Comparison of ENCODE assay signal across 8 mouse cellular contexts in genomic region chr19:6363091-6363410, GRCm38 (mm10). TPM values are rescaled to one million over a fixed set of nuclear protein-coding genes. Genes with fewer than 3 reads are reported as not detected.
DNase-seq lines count a peak whose midpoint lies in the region; ATAC-seq and TF ChIP-seq lines count a peak whose summit lies in the region.

No protein-coding gene starts in this region.

- peak overlapping the region; percentile 99 for H3K4me3 ChIP-seq in heart, embryonic 15.5 days
- H3K4me3 ChIP-seq in G1E (ENCODE audit: low read depth, low read length), result peak overlapping the region; percentile 97
- peak overlapping the region; percentile 98 for H3K4me3 ChIP-seq in hindbrain, embryonic 12.5 days
- peak overlapping the region; percentile 100 for H3K4me3 ChIP-seq in midbrain, embryonic 12.5 days

- TF ChIP-seq CTCF in G1E (IDR thresholded peaks at IDR 0.05; ENCODE audit: low read depth, low read length), result no peak

- intact Hi-C loops in heart, postnatal 36 days (cut with DNase I), result no loop called here

- no peak for DNase-seq in heart, postnatal 36 days
- no peak for DNase-seq in G1E (ENCODE audit: low spot score)
- DNase-seq in layer of hippocampus, adult 9-10 months (ENCODE audit: low spot score), result no peak
- DNase-seq in right cerebral cortex, postnatal 36 days (ENCODE audit: low spot score in 2 of 2), result no peak
- no peak for DNase-seq in gastrocnemius, postnatal 25 days

- H3K4me1 ChIP-seq in heart, embryonic 15.5 days (replicated peaks), result peaks cover 27% of the 10 kb centered on the region
- H3K4me1 ChIP-seq in G1E (ENCODE audit: insufficient read depth, low read depth, low read length), result peaks cover 29% of the 10 kb centered on the region
- peaks cover 22% of the 10 kb centered on the region for H3K4me1 ChIP-seq in hindbrain, embryonic 12.5 days
- H3K4me1 ChIP-seq in midbrain, embryonic 12.5 days, result peaks cover 30% of the 10 kb centered on the region

- H3K9me3 ChIP-seq in heart, embryonic 15.5 days (replicated peaks), result no peaks in the 10 kb centered on the region
- H3K9me3 ChIP-seq in G1E (replicated peaks), result no peaks in the 10 kb centered on the region
- no peaks in the 10 kb centered on the region for H3K9me3 ChIP-seq in hindbrain, embryonic 12.5 days (replicated peaks)
- no peaks in the 10 kb centered on the region for H3K9me3 ChIP-seq in midbrain, embryonic 12.5 days

- H3K27me3 ChIP-seq in heart, embryonic 15.5 days, result no peaks in the 10 kb centered on the region
- no peaks in the 10 kb centered on the region for H3K27me3 ChIP-seq in G1E (ENCODE audit: insufficient read depth, low read length)
- no peaks in the 10 kb centered on the region for H3K27me3 ChIP-seq in hindbrain, embryonic 12.5 days
- H3K27me3 ChIP-seq in midbrain, embryonic 12.5 days, result no peaks in the 10 kb centered on the region

- H3K36me3 ChIP-seq in heart, embryonic 15.5 days, result peaks cover 29% of the 10 kb centered on the region
- peaks cover 65% of the 10 kb centered on the region for H3K36me3 ChIP-seq in G1E (replicated peaks)
- peaks cover 32% of the 10 kb centered on the region for H3K36me3 ChIP-seq in hindbrain, embryonic 12.5 days
- H3K36me3 ChIP-seq in midbrain, embryonic 12.5 days, result peaks cover 31% of the 10 kb centered on the region

- WGBS in heart, embryonic 15.5 days, result 2% methylated on average over 11 of the region's 11 CpGs
- 2% methylated on average over 11 of the region's 11 CpGs for WGBS in hindbrain, embryonic 12.5 days
- under 1% methylated on average over 11 of the region's 11 CpGs for WGBS in midbrain, embryonic 12.5 days

- H3K4me2 ChIP-seq in heart, embryonic 15.5 days, result peak overlapping the region; percentile 61
- H3K4me2 ChIP-seq in hindbrain, embryonic 12.5 days (replicated peaks), result peak overlapping the region; percentile 56
- peak overlapping the region; percentile 89 for H3K4me2 ChIP-seq in midbrain, embryonic 12.5 days (replicated peaks)

- ATAC-seq in heart, embryonic 15.5 days (replicated peaks; ENCODE audit: insufficient number of reproducible peaks, insufficient read depth, low FRiP score, low read depth), result no peak
- ATAC-seq in G1E (ENCODE audit: extremely low read depth, insufficient number of reproducible peaks, low FRiP score, poor library complexity, severe bottlenecking), result no peak
- no peak for ATAC-seq in hindbrain, embryonic 12.5 days (ENCODE audit: low FRiP score)
- peak; percentile 5; the same call in 1 of the 2 replicates for ATAC-seq in midbrain, embryonic 12.5 days (ENCODE audit: low FRiP score, low read depth)

- H3K27ac ChIP-seq in heart, embryonic 15.5 days, result peak overlapping the region; percentile 99
- H3K27ac ChIP-seq in hindbrain, embryonic 12.5 days, result peak overlapping the region; percentile 99
- H3K27ac ChIP-seq in midbrain, embryonic 12.5 days (replicated peaks), result peak overlapping the region; percentile 99

- peak overlapping the region; percentile 41 for H3K9ac ChIP-seq in heart, embryonic 15.5 days
- peak overlapping the region; percentile 54 for H3K9ac ChIP-seq in hindbrain, embryonic 12.5 days
- H3K9ac ChIP-seq in midbrain, embryonic 12.5 days (replicated peaks), result peak overlapping the region; percentile 50

RNA-seq across cellular contexts. Expression of gene Sf1, which starts 0.4 kb away (rescaled TPM):
- 79.0 and 98.4 TPM in 2 replicates for polyA plus RNA-seq in heart, embryonic 15.5 days (2015; fragmentation: Nextera tagmentation; extraction: Ambion mirVana)
- 100 to 1,000 TPM in 1 of 2 experiments, 10 to 100 TPM in 1; 89.4 to 101 TPM for total RNA-seq in heart, postnatal 36 days (2021)
- total RNA-seq in G1E (2014; fragmentation: Nextera tagmentation) (511 and 574 TPM in 2 replicates), G1E (2017) (96.0 and 104 TPM in 2 replicates)
- polyA plus RNA-seq in G1E (2012), result 1,720 and 2,369 TPM in 2 replicates
- 168 and 176 TPM in 2 replicates for polyA plus RNA-seq in hindbrain, embryonic 12.5 days (2016; fragmentation: Nextera tagmentation; extraction: Ambion mirVana)
- 193 and 205 TPM in 2 replicates for polyA plus RNA-seq in midbrain, embryonic 12.5 days (2016; fragmentation: Nextera tagmentation; extraction: Ambion mirVana)
- total RNA-seq in gastrocnemius, postnatal 25 days (2021), result 10 to 100 TPM; 65.5 to 75.2 TPM

RNA-seq across cellular contexts. Expression of gene Pygm, which starts 21.1 kb away (rescaled TPM):
- 282 and 297 TPM in 2 replicates for polyA plus RNA-seq in heart, embryonic 15.5 days (2015; fragmentation: Nextera tagmentation; extraction: Ambion mirVana)
- 1,000 to 10,000 TPM; 1,171 to 1,191 TPM for total RNA-seq in heart, postnatal 36 days (2021)
- total RNA-seq in G1E (2014; fragmentation: Nextera tagmentation) (7.1 TPM in 1 of 2 replicates, not detected in the other), G1E (2017) (0.41 and 0.87 TPM in 2 replicates)
- polyA plus RNA-seq in G1E (2012), result 0.13 and 0.14 TPM in 2 replicates
- 1.8 and 3.9 TPM in 2 replicates for polyA plus RNA-seq in hindbrain, embryonic 12.5 days (2016; fragmentation: Nextera tagmentation; extraction: Ambion mirVana)
- polyA plus RNA-seq in midbrain, embryonic 12.5 days (2016; fragmentation: Nextera tagmentation; extraction: Ambion mirVana), result 2.3 and 2.7 TPM in 2 replicates
- 1,000 to 10,000 TPM; 5,552 to 6,904 TPM for total RNA-seq in gastrocnemius, postnatal 25 days (2021)

RNA-seq across cellular contexts. Expression of gene Map4k2, which starts 22.1 kb away (rescaled TPM):
- polyA plus RNA-seq in heart, embryonic 15.5 days (2015; fragmentation: Nextera tagmentation; extraction: Ambion mirVana), result 12.6 and 17.9 TPM in 2 replicates
- 10 to 100 TPM; 36.4 to 56.7 TPM for total RNA-seq in heart, postnatal 36 days (2021)
- total RNA-seq in G1E (2014; fragmentation: Nextera tagmentation) (13.3 and 13.4 TPM in 2 replicates), G1E (2017) (13.2 and 19.4 TPM in 2 replicates)
- 19.3 and 26.6 TPM in 2 replicates for polyA plus RNA-seq in G1E (2012)
- polyA plus RNA-seq in hindbrain, embryonic 12.5 days (2016; fragmentation: Nextera tagmentation; extraction: Ambion mirVana), result 15.0 and 16.0 TPM in 2 replicates
- polyA plus RNA-seq in midbrain, embryonic 12.5 days (2016; fragmentation: Nextera tagmentation; extraction: Ambion mirVana), result 14.6 and 14.7 TPM in 2 replicates
- 10 to 100 TPM in 1 of 2 experiments, 1 to 10 TPM in 1; 9.2 to 14.6 TPM for total RNA-seq in gastrocnemius, postnatal 25 days (2021)

RNA-seq across cellular contexts. Expression of gene Men1, which starts 28.3 kb away (rescaled TPM):
- 36.1 and 50.6 TPM in 2 replicates for polyA plus RNA-seq in heart, embryonic 15.5 days (2015; fragmentation: Nextera tagmentation; extraction: Ambion mirVana)
- 10 to 100 TPM; 12.1 to 14.2 TPM for total RNA-seq in heart, postnatal 36 days (2021)
- 51.0 and 53.9 TPM in 2 replicates for total RNA-seq in G1E (2014; fragmentation: Nextera tagmentation)
- 28.8 and 30.9 TPM in 2 replicates for total RNA-seq in G1E (2017)
- 146 and 213 TPM in 2 replicates for polyA plus RNA-seq in G1E (2012)
- polyA plus RNA-seq in hindbrain, embryonic 12.5 days (2016; fragmentation: Nextera tagmentation; extraction: Ambion mirVana), result 91.5 and 95.8 TPM in 2 replicates
- 99.0 and 103 TPM in 2 replicates for polyA plus RNA-seq in midbrain, embryonic 12.5 days (2016; fragmentation: Nextera tagmentation; extraction: Ambion mirVana)
- 1 to 10 TPM; 5.0 to 7.0 TPM for total RNA-seq in gastrocnemius, postnatal 25 days (2021)

RNA-seq across cellular contexts. Expression of gene Rasgrp2, which starts 36.1 kb away (rescaled TPM):
- polyA plus RNA-seq in heart, embryonic 15.5 days (2015; fragmentation: Nextera tagmentation; extraction: Ambion mirVana), result 54.8 TPM in 2 replicates
- total RNA-seq in heart, postnatal 36 days (2021), result 10 to 100 TPM; 38.8 to 57.2 TPM
- total RNA-seq in G1E (2014; fragmentation: Nextera tagmentation) (not detected in 2 replicates), G1E (2017) (1.5 and 3.7 TPM in 2 replicates)
- 2.3 and 3.5 TPM in 2 replicates for polyA plus RNA-seq in G1E (2012)
- polyA plus RNA-seq in hindbrain, embryonic 12.5 days (2016; fragmentation: Nextera tagmentation; extraction: Ambion mirVana), result 20.0 and 23.0 TPM in 2 replicates
- polyA plus RNA-seq in midbrain, embryonic 12.5 days (2016; fragmentation: Nextera tagmentation; extraction: Ambion mirVana), result 21.5 and 21.6 TPM in 2 replicates
- total RNA-seq in gastrocnemius, postnatal 25 days (2021), result 10 to 100 TPM; 16.2 to 16.4 TPM

Comparison
In these comparisons a context has a peak if more than half of its experiments do, and no peak if none do; other contexts are left out.
1. RNA of gene Pygm, which starts 21.1 kb away (polyA plus RNA-seq): 282 to 297 TPM in heart, embryonic 15.5 days; 2.3 to 2.7 TPM in midbrain, embryonic 12.5 days, 1.8 to 3.9 TPM in hindbrain, embryonic 12.5 days and 0.13 to 0.14 TPM in G1E; every median in the first group is over 10 times any median in the second.
2. Peak in every context shown above with its lines, with median percentiles within 50 percentile points of each other: H3K27ac ChIP-seq, H3K4me2 ChIP-seq, H3K4me3 ChIP-seq and H3K9ac ChIP-seq.